Mouse (Mus musculus): ENCODE data around the gene 2010300C02Rik.

Gene 2010300C02Rik

GRCm38 (mm10) chr1:37711596-37712356 lies 8.1 kb downstream of the 2010300C02Rik start:
- no peak for DNase-seq (ENCODE audit: low read depth, low spot score)

- DNase-seq (ENCODE audit: low read depth, low spot score) = no peak
Measured at GRCm38 (mm10) chr1:37711082-37711481, 8.8 kb downstream of the 2010300C02Rik start.

- no peak for DNase-seq (ENCODE audit: low read depth, low spot score)
Measured at GRCm38 (mm10) chr1:37709736-37710135, 10.1 kb downstream of the 2010300C02Rik start.

GRCm38 (mm10) chr1:37708270-37708955 lies 11.5 kb downstream of the 2010300C02Rik start:
- DNase-seq (ENCODE audit: low read depth, low spot score) = no peak

GRCm38 (mm10) chr1:37702326-37702725 lies 17.6 kb downstream of the 2010300C02Rik start:
- DNase-seq (ENCODE audit: low read depth, low spot score) = no peak

- DNase-seq (ENCODE audit: low read depth, low spot score) = no peak
Measured at GRCm38 (mm10) chr1:37698852-37699439, 20.9 kb downstream of the 2010300C02Rik start.

GRCm38 (mm10) chr1:37698186-37698839 lies 21.6 kb downstream of the 2010300C02Rik start:
- peak; percentile 34 for DNase-seq (ENCODE audit: low read depth, low spot score)

GRCm38 (mm10) chr1:37696918-37697317 lies 23.0 kb downstream of the 2010300C02Rik start:
- no peak for DNase-seq (ENCODE audit: low read depth, low spot score)

- no peak for DNase-seq (ENCODE audit: low read depth, low spot score)
Measured at GRCm38 (mm10) chr1:37695732-37696131, 24.2 kb downstream of the 2010300C02Rik start.

GRCm38 (mm10) chr1:37694417-37694816 lies 25.5 kb downstream of the 2010300C02Rik start:
- no peak for DNase-seq (ENCODE audit: low read depth, low spot score)

- DNase-seq (ENCODE audit: low read depth, low spot score) = no peak
Measured at GRCm38 (mm10) chr1:37691179-37691578, 28.7 kb downstream of the 2010300C02Rik start.

GRCm38 (mm10) chr1:37690665-37691064 lies 29.2 kb downstream of the 2010300C02Rik start:
- no peak for DNase-seq (ENCODE audit: low read depth, low spot score)

- no peak for DNase-seq (ENCODE audit: low read depth, low spot score)
Measured at GRCm38 (mm10) chr1:37689730-37690129, 30.2 kb downstream of the 2010300C02Rik start.

GRCm38 (mm10) chr1:37688351-37688750 lies 31.5 kb downstream of the 2010300C02Rik start:
- no peak for DNase-seq (ENCODE audit: low read depth, low spot score)

GRCm38 (mm10) chr1:37687515-37687914 lies 32.4 kb downstream of the 2010300C02Rik start:
- DNase-seq (ENCODE audit: low read depth, low spot score) = peak; percentile 28

GRCm38 (mm10) chr1:37686953-37687441 lies 32.9 kb downstream of the 2010300C02Rik start:
- no peak for DNase-seq (ENCODE audit: low read depth, low spot score)

- peak; percentile 77 for DNase-seq (ENCODE audit: low read depth, low spot score)
Measured at GRCm38 (mm10) chr1:37678327-37679123, 41.4 kb downstream of the 2010300C02Rik start.

GRCm38 (mm10) chr1:37676967-37677512 lies 42.8 kb downstream of the 2010300C02Rik start:
- no peak for DNase-seq (ENCODE audit: low read depth, low spot score)

GRCm38 (mm10) chr1:37675444-37675843 lies 44.4 kb downstream of the 2010300C02Rik start:
- DNase-seq (ENCODE audit: low read depth, low spot score) = no peak

- DNase-seq (ENCODE audit: low read depth, low spot score) = no peak
Measured at GRCm38 (mm10) chr1:37674266-37674665, 45.6 kb downstream of the 2010300C02Rik start.

- DNase-seq (ENCODE audit: low read depth, low spot score) = no peak
Measured at GRCm38 (mm10) chr1:37671316-37671715, 48.6 kb downstream of the 2010300C02Rik start.

Data from mesoderm, embryonic 11.5 days (tissue).